Mouse (Mus musculus): ENCODE measurements around the gene Nlrc5. TPM values are rescaled to one million over a fixed set of nuclear protein-coding genes. Genes with fewer than 3 reads are reported as not detected.

Gene Nlrc5
- polyA plus RNA-seq, 1 experiment from 2014 or later = 0.31 TPM

DNA sequence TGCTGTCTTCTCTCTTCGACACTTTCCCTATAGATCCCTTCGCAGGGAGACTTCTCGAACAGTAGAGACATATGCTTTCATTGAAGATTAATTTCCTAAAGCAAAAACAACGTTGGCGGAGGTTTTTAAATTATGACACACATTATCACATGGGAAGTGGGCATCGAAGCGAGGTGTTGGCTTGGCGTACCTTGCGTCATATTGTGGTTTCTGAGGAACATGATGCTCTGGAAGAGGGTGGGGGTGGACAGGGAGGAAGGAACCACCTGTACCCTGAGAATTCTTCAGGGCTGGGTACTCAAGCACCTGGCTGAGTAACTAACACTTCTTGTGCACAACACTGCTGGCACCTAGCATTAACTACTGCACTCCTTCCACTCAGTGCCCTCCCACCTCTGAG, 90.4 kb downstream of the Nlrc5 start:
- H3K4me2 ChIP-seq (ENCODE audit: low read length) = no peak overlapping the region
- no peaks in the 10 kb centered on the region for H3K9me3 ChIP-seq (ENCODE audit: control insufficient read depth, low read length)
- no peaks in the 10 kb centered on the region for H3K4me1 ChIP-seq (ENCODE audit: control insufficient read depth, insufficient read depth, low read depth, low read length)
- H3K4me3 ChIP-seq (ENCODE audit: low read length) = no peak overlapping the region
- WGBS = 86% methylated on average over 9 of the region's 9 CpGs
- ATAC-seq = no peak
- H3K27me3 ChIP-seq (replicated peaks; ENCODE audit: control insufficient read depth, insufficient read depth, low read length) = no peaks in the 10 kb centered on the region
- H3K36me3 ChIP-seq (ENCODE audit: control insufficient read depth, insufficient read depth, low read length) = no peaks in the 10 kb centered on the region
- no peak overlapping the region for H3K9ac ChIP-seq (ENCODE audit: low read depth, low read length)
- no peak overlapping the region for H3K27ac ChIP-seq (ENCODE audit: low read depth, low read length)

GRCm38 (mm10) chr8:94527178-94527577, 93.0 kb downstream of the Nlrc5 start:
- Histone ChIP-seq H3K36me3 (ENCODE audit: control insufficient read depth, insufficient read depth, low read length) (no peaks in the 10 kb centered on the region), H3K4me3 (ENCODE audit: low read length) (no peak overlapping the region), H3K4me1 (ENCODE audit: control insufficient read depth, insufficient read depth, low read depth, low read length) (peaks cover 5% of the 10 kb centered on the region), H3K9me3 (ENCODE audit: control insufficient read depth, low read length) (no peaks in the 10 kb centered on the region), H3K4me2 (ENCODE audit: low read length) (no peak overlapping the region), H3K27me3 (replicated peaks; ENCODE audit: control insufficient read depth, insufficient read depth, low read length) (0 out of 2 replicates have a peak, but pooled peaks cover 3% of the 10 kb centered on the region), H3K9ac (ENCODE audit: low read depth, low read length) (no peak overlapping the region), H3K27ac (ENCODE audit: low read depth, low read length) (no peak overlapping the region)
- WGBS = 84% methylated on average over 7 of the region's 7 CpGs
- ATAC-seq = no peak

GRCm38 (mm10) chr8:94528245-94528644, 94.1 kb downstream of the Nlrc5 start:
- Histone ChIP-seq H3K9me3 (ENCODE audit: control insufficient read depth, low read length) (no peaks in the 10 kb centered on the region), H3K4me3 (ENCODE audit: low read length) (no peak overlapping the region), H3K9ac (ENCODE audit: low read depth, low read length) (no peak overlapping the region), H3K4me2 (ENCODE audit: low read length) (no peak overlapping the region), H3K36me3 (ENCODE audit: control insufficient read depth, insufficient read depth, low read length) (no peaks in the 10 kb centered on the region), H3K27ac (ENCODE audit: low read depth, low read length) (no peak overlapping the region), H3K4me1 (ENCODE audit: control insufficient read depth, insufficient read depth, low read depth, low read length) (peaks cover 7% of the 10 kb centered on the region), H3K27me3 (replicated peaks; ENCODE audit: control insufficient read depth, insufficient read depth, low read length) (peaks cover 3% of the 10 kb centered on the region; the same call in 1 of the 2 replicates)
- ATAC-seq = no peak
- WGBS = 41% methylated on average over 4 of the region's 4 CpGs

GRCm38 (mm10) chr8:94529875-94530274, 95.7 kb downstream of the Nlrc5 start:
- Histone ChIP-seq H3K27ac (ENCODE audit: low read depth, low read length) (no peak overlapping the region), H3K4me2 (ENCODE audit: low read length) (no peak overlapping the region), H3K9me3 (ENCODE audit: control insufficient read depth, low read length) (no peaks in the 10 kb centered on the region), H3K9ac (ENCODE audit: low read depth, low read length) (no peak overlapping the region), H3K36me3 (ENCODE audit: control insufficient read depth, insufficient read depth, low read length) (no peaks in the 10 kb centered on the region), H3K27me3 (replicated peaks; ENCODE audit: control insufficient read depth, insufficient read depth, low read length) (peaks cover 14% of the 10 kb centered on the region), H3K4me1 (ENCODE audit: control insufficient read depth, insufficient read depth, low read depth, low read length) (peaks cover 21% of the 10 kb centered on the region), H3K4me3 (ENCODE audit: low read length) (no peak overlapping the region)
- WGBS = 70% methylated on average over 4 of the region's 4 CpGs
- no peak for ATAC-seq

DNA sequence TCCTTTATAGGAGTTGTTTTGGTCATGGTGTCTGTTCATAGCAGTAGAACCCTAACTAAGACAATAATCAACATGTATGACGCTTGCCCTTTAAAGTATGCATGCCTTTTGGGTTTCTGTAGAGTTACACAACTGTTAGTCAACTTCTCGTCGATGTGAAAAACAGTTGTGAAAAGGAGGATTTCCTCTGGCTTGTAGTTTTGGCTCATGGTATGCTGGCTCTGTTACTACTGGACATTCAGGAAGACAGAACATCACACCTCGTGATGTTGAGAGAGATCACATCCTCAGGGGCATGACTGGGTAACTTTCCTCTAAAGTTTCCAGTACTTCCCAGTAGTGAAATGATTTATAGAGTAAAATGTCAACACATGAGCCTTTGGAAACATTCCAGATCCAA, 96.5 kb downstream of the Nlrc5 start:
- 92% methylated on average over 4 of the region's 4 CpGs for WGBS
- H3K4me2 ChIP-seq (ENCODE audit: low read length) = no peak overlapping the region
- peaks cover 28% of the 10 kb centered on the region for H3K4me1 ChIP-seq (ENCODE audit: control insufficient read depth, insufficient read depth, low read depth, low read length)
- peaks cover 16% of the 10 kb centered on the region for H3K27me3 ChIP-seq (replicated peaks; ENCODE audit: control insufficient read depth, insufficient read depth, low read length)
- no peak overlapping the region for H3K27ac ChIP-seq (ENCODE audit: low read depth, low read length)
- ATAC-seq = no peak
- H3K9ac ChIP-seq (ENCODE audit: low read depth, low read length) = no peak overlapping the region
- H3K36me3 ChIP-seq (ENCODE audit: control insufficient read depth, insufficient read depth, low read length) = no peaks in the 10 kb centered on the region
- no peak overlapping the region for H3K4me3 ChIP-seq (ENCODE audit: low read length)
- H3K9me3 ChIP-seq (ENCODE audit: control insufficient read depth, low read length) = no peaks in the 10 kb centered on the region

DNA sequence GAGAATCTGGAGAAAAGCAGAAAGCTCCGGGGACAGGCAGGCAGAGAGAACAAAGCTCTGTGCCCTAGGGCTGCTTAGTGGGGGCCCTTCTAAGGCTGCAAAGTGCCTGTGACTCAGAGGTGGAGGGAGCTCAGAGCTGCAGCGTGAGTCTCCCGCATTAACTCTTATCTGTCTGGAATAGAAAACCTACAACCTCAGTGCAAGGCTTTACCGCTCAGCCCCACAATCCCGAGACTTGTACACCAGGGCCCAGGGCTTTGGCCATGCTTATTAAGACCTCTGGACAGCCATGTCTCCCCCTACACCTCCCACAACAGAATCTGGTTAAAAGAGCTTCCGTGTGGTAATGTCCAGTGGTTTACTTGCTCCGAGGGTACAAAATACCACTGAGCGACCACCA, 97.8 kb downstream of the Nlrc5 start:
- Histone ChIP-seq H3K36me3 (ENCODE audit: control insufficient read depth, insufficient read depth, low read length) (no peaks in the 10 kb centered on the region), H3K4me2 (ENCODE audit: low read length) (peak overlapping the region; percentile 98), H3K27me3 (replicated peaks; ENCODE audit: control insufficient read depth, insufficient read depth, low read length) (peaks cover 16% of the 10 kb centered on the region), H3K27ac (ENCODE audit: low read depth, low read length) (no peak overlapping the region), H3K4me1 (ENCODE audit: control insufficient read depth, insufficient read depth, low read depth, low read length) (peaks cover 31% of the 10 kb centered on the region), H3K9me3 (ENCODE audit: control insufficient read depth, low read length) (no peaks in the 10 kb centered on the region), H3K4me3 (ENCODE audit: low read length) (peak overlapping the region; percentile 71), H3K9ac (ENCODE audit: low read depth, low read length) (peak overlapping the region; percentile 88)
- no peak for ATAC-seq
- WGBS = 2% methylated on average over 8 of the region's 8 CpGs

- peak overlapping the region; percentile 88 for H3K9ac ChIP-seq (ENCODE audit: low read depth, low read length)
- 0% methylated on average over 32 of the region's 34 CpGs for WGBS
- H3K4me2 ChIP-seq (ENCODE audit: low read length) = peak overlapping the region; percentile 98
- H3K27me3 ChIP-seq (replicated peaks; ENCODE audit: control insufficient read depth, insufficient read depth, low read length) = peaks cover 16% of the 10 kb centered on the region
- no peaks in the 10 kb centered on the region for H3K9me3 ChIP-seq (ENCODE audit: control insufficient read depth, low read length)
- H3K4me3 ChIP-seq (ENCODE audit: low read length) = peak overlapping the region; percentile 71
- H3K4me1 ChIP-seq (ENCODE audit: control insufficient read depth, insufficient read depth, low read depth, low read length) = peaks cover 33% of the 10 kb centered on the region
- ATAC-seq = peak; percentile 19; the same call in 1 of the 2 replicates
- no peaks in the 10 kb centered on the region for H3K36me3 ChIP-seq (ENCODE audit: control insufficient read depth, insufficient read depth, low read length)
- peak overlapping the region; percentile 52 for H3K27ac ChIP-seq (ENCODE audit: low read depth, low read length)
Measured at GRCm38 (mm10) chr8:94532525-94532872, 98.3 kb downstream of the Nlrc5 start.

GRCm38 (mm10) chr8:94532873-94533671, 98.9 kb downstream of the Nlrc5 start, which contains the start of gene Cpne2:
Cpne2 (plus strand) TSS chr8:94532990.
- peak; percentile 86 for ATAC-seq
- Histone ChIP-seq H3K27ac (ENCODE audit: low read depth, low read length) (peak within 1 kb of the TSS; percentile 52), H3K27me3 (replicated peaks; ENCODE audit: control insufficient read depth, insufficient read depth, low read length) (peaks cover 16% of the 10 kb centered on the region), H3K36me3 (ENCODE audit: control insufficient read depth, insufficient read depth, low read length) (no peaks in the 10 kb centered on the region), H3K4me2 (ENCODE audit: low read length) (peak within 1 kb of the TSS; percentile 98), H3K4me3 (ENCODE audit: low read length) (peak within 1 kb of the TSS; percentile 71), H3K9me3 (ENCODE audit: control insufficient read depth, low read length) (no peaks in the 10 kb centered on the region), H3K9ac (ENCODE audit: low read depth, low read length) (peak within 1 kb of the TSS; percentile 88), H3K4me1 (ENCODE audit: control insufficient read depth, insufficient read depth, low read depth, low read length) (peaks cover 36% of the 10 kb centered on the region)
- under 1% methylated on average over 75 of the region's 81 CpGs for WGBS

GRCm38 (mm10) chr8:94534612-94535011, 100.5 kb downstream of the Nlrc5 start:
- Histone ChIP-seq H3K4me1 (ENCODE audit: control insufficient read depth, insufficient read depth, low read depth, low read length) (peaks cover 36% of the 10 kb centered on the region), H3K4me3 (ENCODE audit: low read length) (no peak overlapping the region), H3K4me2 (ENCODE audit: low read length) (peak overlapping the region; percentile 98), H3K27ac (ENCODE audit: low read depth, low read length) (no peak overlapping the region), H3K27me3 (replicated peaks; ENCODE audit: control insufficient read depth, insufficient read depth, low read length) (peaks cover 16% of the 10 kb centered on the region), H3K9me3 (ENCODE audit: control insufficient read depth, low read length) (no peaks in the 10 kb centered on the region), H3K36me3 (ENCODE audit: control insufficient read depth, insufficient read depth, low read length) (no peaks in the 10 kb centered on the region), H3K9ac (ENCODE audit: low read depth, low read length) (peak overlapping the region; percentile 17)
- ATAC-seq = no peak
- 42% methylated on average over 4 of the region's 4 CpGs for WGBS

All from hindbrain, embryonic 16.5 days (tissue).